Mouse (Mus musculus) limb, embryonic 10.5 days (tissue): ENCODE measurements at regions not wholly inside any gene's neighbourhood (a gene's known extent, or its start where the extent isn't known, plus 50 kb on each side); places are given as distances from the start of the nearest gene placed in this dataset.

Experiments used
- DNase-seq: peaks from one replicate; pipeline ENCODE4 v3.0.0-alpha.2; 2017; ENCODE audit warnings: low spot score
- H3K27ac ChIP-seq: fragments of 300-500 bp; sonication (generic); 2 replicates; pipeline ENCODE4 v1.5.1; 2016; ENCODE audit warnings: mild to moderate bottlenecking
- H3K27me3 ChIP-seq: fragments of 300-500 bp; sonication (generic); 2 replicates; pipeline ENCODE4 v1.6.1; 2016; ENCODE audit warnings: low read depth, mild to moderate bottlenecking; ENCODE audit not compliant: poor library complexity, severe bottlenecking
- H3K36me3 ChIP-seq: fragments of 300-500 bp; sonication (generic); 2 replicates; pipeline ENCODE4 v1.6.1; 2016; ENCODE audit warnings: mild to moderate bottlenecking, moderate library complexity
- H3K4me1 ChIP-seq: fragments of 300-500 bp; sonication (generic); 2 replicates; pipeline ENCODE4 v1.6.1; 2016
- H3K4me3 ChIP-seq: fragments of 300-500 bp; sonication (generic); 2 replicates; pipeline ENCODE4 v1.5.1; 2016; ENCODE audit warnings: mild to moderate bottlenecking, moderate library complexity
- H3K9me3 ChIP-seq: fragments of 300-500 bp; sonication (generic); replicated peaks from 2 replicates; pipeline ENCODE4 v1.6.1; 2016; ENCODE audit warnings: mild to moderate bottlenecking
- WGBS: fragments of 180-500 bp; shearing (Covaris S2); methylation state at CpG from one replicate; pipeline ENCODE4 v1.1.7; 2016; 5-methylcytosine and 5-hydroxymethylcytosine counted together

DNA sequence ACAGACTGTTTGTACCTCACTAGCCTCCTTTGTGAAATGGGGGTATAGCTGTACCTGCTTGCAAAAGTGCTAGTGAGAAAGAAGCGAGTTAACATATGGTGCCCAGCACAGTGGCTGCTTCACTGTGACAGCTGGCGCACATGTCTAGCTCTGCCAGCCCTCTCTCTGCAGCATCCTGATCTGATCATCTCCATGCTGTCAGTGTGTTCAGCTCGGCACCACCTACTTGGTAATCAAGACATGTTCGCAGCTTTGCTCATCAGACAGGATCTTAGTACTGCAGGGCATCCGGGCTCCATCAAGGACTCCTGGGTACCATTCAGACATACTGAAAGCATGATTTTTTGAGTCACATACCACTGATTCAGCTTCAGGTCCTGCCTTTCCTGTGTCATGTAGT lies 100.9 kb upstream of the Gpr139 start:
- 91% methylated on average over 5 of the region's 5 CpGs for WGBS
- H3K4me1 ChIP-seq: no peaks in the 10 kb centered on the region
- H3K27me3 ChIP-seq: no peaks in the 10 kb centered on the region
- no peaks in the 10 kb centered on the region for H3K36me3 ChIP-seq
- no peaks in the 10 kb centered on the region for H3K9me3 ChIP-seq
- no peak for DNase-seq
- H3K4me3 ChIP-seq: no peak overlapping the region
- H3K27ac ChIP-seq: no peak overlapping the region

DNA sequence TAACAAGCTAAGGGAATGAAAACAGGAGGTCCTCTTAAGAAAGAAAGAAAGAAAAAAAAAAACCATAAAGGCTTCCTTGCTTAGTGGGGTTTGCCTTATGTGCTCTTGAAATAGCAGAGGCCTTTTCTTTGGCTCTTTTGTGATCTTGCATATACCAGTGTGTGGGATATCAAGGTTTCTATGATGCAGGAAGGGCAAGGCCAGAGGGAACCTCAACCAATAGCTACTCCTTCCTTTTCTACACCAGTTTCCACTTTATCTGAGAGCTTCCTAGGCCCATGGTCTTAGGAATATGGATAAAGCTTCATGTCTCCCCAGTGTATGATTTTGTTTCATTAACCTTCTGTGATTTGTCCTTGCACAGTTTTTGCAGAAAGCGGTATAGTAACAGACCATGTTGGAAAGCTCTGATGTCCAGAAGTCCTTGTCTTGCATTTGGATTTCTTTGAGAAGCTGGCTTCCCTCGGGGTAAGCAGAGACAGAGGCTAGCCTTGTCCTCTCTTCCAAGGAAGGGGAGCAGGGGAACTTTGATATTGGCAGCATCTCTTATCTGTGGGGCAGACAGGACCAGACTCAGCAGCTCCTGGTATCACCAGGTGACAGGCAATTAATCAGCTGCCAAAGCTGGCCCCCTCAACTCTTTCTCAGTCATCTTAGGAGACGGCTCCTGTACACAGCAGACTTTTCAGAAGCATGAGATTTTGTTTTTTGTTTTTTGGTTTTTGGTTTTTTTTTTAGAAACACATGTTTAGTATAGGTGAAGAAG lies 95.7 kb upstream of the Gpr139 start:
- Histone ChIP-seq H3K4me1 (no peaks in the 10 kb centered on the region), H3K36me3 (no peaks in the 10 kb centered on the region), H3K27ac (no peak overlapping the region), H3K9me3 (no peaks in the 10 kb centered on the region), H3K4me3 (no peak overlapping the region), H3K27me3 (no peaks in the 10 kb centered on the region)
- no peak for DNase-seq
- WGBS: 52% methylated on average over 3 of the region's 3 CpGs

- H3K4me3 ChIP-seq: no peak overlapping the region
- no peak overlapping the region for H3K27ac ChIP-seq
- DNase-seq: no peak
- 90% methylated on average over 3 of the region's 3 CpGs for WGBS
- no peaks in the 10 kb centered on the region for H3K9me3 ChIP-seq
- H3K36me3 ChIP-seq: no peaks in the 10 kb centered on the region
- no peaks in the 10 kb centered on the region for H3K4me1 ChIP-seq
- H3K27me3 ChIP-seq: no peaks in the 10 kb centered on the region
These were observed 88.2 kb upstream of the Gpr139 start for GRCm38 (mm10) chr7:119272621-119273020.

DNA sequence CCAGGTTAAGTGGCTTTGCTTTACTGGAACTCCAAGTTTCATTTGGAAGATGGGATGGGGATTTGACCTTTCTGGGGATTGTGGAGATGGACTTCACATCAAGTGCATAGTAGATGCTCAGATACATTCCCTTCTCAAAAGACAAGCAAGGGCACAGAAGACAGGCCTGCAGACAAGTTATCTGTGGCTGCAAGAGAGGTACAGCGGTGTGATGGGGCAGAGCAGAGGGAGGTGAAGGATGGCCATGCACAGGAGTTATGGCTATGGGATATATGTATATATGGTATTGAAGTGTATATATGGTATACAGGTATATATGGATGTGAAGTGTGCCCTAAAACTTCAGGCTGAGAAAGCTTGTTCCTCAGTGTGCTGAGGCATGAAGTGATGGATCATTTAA lies 87.0 kb upstream of the Gpr139 start:
- H3K9me3 ChIP-seq: no peaks in the 10 kb centered on the region
- no peak overlapping the region for H3K4me3 ChIP-seq
- no peaks in the 10 kb centered on the region for H3K4me1 ChIP-seq
- DNase-seq: no peak
- H3K36me3 ChIP-seq: no peaks in the 10 kb centered on the region
- no peak overlapping the region for H3K27ac ChIP-seq
- no peaks in the 10 kb centered on the region for H3K27me3 ChIP-seq
- WGBS: 100% methylated on average over 1 of the region's 1 CpGs

DNA sequence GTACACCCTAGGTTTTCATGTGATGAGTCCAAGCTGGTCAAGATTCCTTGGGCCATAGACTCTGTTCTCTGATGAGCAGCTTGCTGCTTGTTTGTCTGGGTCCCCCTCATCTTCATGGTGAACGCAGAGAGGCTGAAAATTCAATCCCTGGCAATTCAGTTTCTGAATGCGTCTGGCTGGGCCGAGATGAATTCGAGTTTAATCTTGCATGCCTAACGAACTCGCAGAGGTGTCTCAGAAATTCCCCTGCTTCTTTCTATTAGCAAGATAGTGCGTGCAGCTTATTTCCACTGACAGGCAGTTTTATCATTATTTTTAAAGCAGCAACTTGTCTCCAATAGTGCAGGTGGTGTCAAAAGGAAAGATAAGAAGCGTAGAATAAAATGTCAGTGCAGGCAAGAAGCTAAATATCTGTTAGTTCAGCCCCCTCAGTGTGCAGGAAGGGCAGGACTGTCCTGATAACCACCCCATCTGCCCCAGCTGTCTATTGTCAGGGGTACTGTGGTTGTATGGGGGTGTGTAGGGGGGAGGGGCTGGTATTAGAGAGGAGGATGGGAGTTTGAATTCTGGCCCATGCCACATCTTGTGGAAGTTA lies 86.5 kb upstream of the Gpr139 start:
- WGBS: 86% methylated on average over 8 of the region's 8 CpGs
- H3K27ac ChIP-seq: no peak overlapping the region
- DNase-seq: no peak
- no peak overlapping the region for H3K4me3 ChIP-seq
- no peaks in the 10 kb centered on the region for H3K36me3 ChIP-seq
- no peaks in the 10 kb centered on the region for H3K9me3 ChIP-seq
- H3K27me3 ChIP-seq: no peaks in the 10 kb centered on the region
- H3K4me1 ChIP-seq: no peaks in the 10 kb centered on the region

DNA sequence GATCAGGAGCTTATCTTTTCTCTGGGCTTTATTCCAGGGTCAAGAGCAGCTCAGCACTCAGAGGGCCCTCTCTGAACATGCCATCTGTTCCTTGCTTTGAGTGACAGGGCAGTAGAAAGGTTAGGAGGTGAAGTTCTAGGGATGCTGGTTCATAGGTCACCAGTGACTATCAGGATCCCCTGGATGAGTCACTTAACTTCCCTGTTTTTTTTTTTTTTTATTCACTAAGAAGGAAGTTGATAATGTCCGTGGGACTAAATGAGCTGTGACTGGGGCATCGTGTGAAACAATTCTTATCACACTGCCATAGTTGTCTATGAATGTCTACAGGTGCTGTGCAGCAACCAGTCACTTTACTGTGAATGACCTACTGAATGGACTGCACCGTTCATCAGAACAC lies 73.8 kb upstream of the Gpr139 start:
- Histone ChIP-seq H3K27ac (no peak overlapping the region), H3K36me3 (no peaks in the 10 kb centered on the region), H3K4me3 (no peak overlapping the region), H3K27me3 (no peaks in the 10 kb centered on the region), H3K9me3 (no peaks in the 10 kb centered on the region), H3K4me1 (no peaks in the 10 kb centered on the region)
- DNase-seq: no peak
- WGBS: 88% methylated on average over 3 of the region's 3 CpGs

DNA sequence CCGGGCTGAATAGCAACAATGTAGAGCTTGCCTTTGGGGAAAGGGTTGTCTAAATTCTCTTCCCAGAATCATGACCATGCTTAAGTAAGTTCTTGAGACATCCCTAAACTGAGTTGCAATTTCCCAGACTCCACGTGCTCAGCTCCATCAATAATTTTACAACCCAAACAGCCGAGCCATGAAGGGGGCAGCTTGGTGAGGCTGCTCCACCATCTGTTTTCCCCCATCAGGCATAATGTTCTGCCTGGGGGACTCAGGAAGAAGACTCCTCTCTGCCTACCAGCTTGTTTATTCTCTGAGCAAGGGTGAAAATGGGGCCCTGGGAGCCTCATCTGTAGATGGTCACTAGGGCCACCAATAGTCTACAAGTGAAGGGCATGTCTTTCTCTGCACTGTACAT lies 72.5 kb upstream of the Gpr139 start:
- H3K36me3 ChIP-seq: no peaks in the 10 kb centered on the region
- no peak overlapping the region for H3K27ac ChIP-seq
- 89% methylated on average over 3 of the region's 3 CpGs for WGBS
- DNase-seq: no peak
- no peaks in the 10 kb centered on the region for H3K27me3 ChIP-seq
- H3K4me3 ChIP-seq: no peak overlapping the region
- H3K9me3 ChIP-seq: no peaks in the 10 kb centered on the region
- no peaks in the 10 kb centered on the region for H3K4me1 ChIP-seq

DNA sequence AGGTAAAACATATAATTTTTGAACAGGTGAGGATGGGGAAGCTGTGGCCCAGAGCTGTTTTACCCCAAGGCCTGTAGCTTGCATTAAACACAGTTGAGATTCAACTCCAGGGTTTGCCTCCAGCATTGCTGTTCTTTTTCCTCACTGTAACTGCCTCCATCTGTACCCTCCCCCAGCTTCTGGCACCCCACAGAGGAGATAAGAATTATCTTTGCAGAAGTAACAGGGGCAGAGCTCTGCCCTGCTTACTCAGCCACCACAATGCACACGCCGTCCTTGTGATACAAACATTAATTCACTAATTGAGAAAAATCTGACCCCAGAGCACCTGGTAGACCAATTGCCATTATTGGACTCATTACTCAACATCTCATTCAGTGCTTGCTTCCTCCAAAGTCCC lies 68.3 kb upstream of the Gpr139 start:
- WGBS: 89% methylated on average over 2 of the region's 2 CpGs
- DNase-seq: no peak
- H3K9me3 ChIP-seq: no peaks in the 10 kb centered on the region
- no peak overlapping the region for H3K27ac ChIP-seq
- H3K4me1 ChIP-seq: no peaks in the 10 kb centered on the region
- H3K27me3 ChIP-seq: no peaks in the 10 kb centered on the region
- no peak overlapping the region for H3K4me3 ChIP-seq
- H3K36me3 ChIP-seq: no peaks in the 10 kb centered on the region

GRCm38 (mm10) chr7:119251679-119252078 lies 67.3 kb upstream of the Gpr139 start:
- Histone ChIP-seq H3K4me1 (no peaks in the 10 kb centered on the region), H3K27ac (no peak overlapping the region), H3K27me3 (no peaks in the 10 kb centered on the region), H3K4me3 (no peak overlapping the region), H3K9me3 (no peaks in the 10 kb centered on the region), H3K36me3 (no peaks in the 10 kb centered on the region)
- DNase-seq: no peak
- WGBS: 90% methylated on average over 1 of the region's 1 CpGs

DNA sequence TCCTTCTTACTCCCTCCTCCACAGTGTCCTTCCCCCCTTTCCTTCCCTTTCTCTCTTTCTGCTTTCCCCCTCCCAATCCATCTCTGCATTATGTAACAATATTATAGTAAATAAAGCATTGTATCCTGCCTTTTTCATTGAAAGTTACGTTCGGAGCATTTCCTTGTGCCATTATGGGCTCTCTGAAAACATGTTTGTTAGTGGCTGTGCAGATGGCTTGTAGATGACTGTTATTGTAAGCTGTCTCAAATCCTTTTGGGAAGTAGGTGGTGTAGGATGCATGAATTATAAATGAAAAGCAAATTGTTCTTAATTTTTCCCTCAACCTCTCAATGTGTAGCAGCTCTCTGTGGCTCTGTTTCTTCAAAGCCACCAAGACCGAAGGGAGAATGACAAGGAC lies 66.0 kb upstream of the Gpr139 start:
- no peaks in the 10 kb centered on the region for H3K4me1 ChIP-seq
- H3K27ac ChIP-seq: no peak overlapping the region
- no peaks in the 10 kb centered on the region for H3K9me3 ChIP-seq
- H3K36me3 ChIP-seq: no peaks in the 10 kb centered on the region
- no peak overlapping the region for H3K4me3 ChIP-seq
- DNase-seq: no peak
- 93% methylated on average over 3 of the region's 3 CpGs for WGBS
- H3K27me3 ChIP-seq: no peaks in the 10 kb centered on the region

GRCm38 (mm10) chr7:119244785-119245184 lies 60.4 kb upstream of the Gpr139 start:
- WGBS: 80% methylated on average over 5 of the region's 5 CpGs
- Histone ChIP-seq H3K9me3 (no peaks in the 10 kb centered on the region), H3K27ac (no peak overlapping the region), H3K27me3 (no peaks in the 10 kb centered on the region), H3K36me3 (no peaks in the 10 kb centered on the region), H3K4me1 (no peaks in the 10 kb centered on the region), H3K4me3 (no peak overlapping the region)
- DNase-seq: no peak

DNA sequence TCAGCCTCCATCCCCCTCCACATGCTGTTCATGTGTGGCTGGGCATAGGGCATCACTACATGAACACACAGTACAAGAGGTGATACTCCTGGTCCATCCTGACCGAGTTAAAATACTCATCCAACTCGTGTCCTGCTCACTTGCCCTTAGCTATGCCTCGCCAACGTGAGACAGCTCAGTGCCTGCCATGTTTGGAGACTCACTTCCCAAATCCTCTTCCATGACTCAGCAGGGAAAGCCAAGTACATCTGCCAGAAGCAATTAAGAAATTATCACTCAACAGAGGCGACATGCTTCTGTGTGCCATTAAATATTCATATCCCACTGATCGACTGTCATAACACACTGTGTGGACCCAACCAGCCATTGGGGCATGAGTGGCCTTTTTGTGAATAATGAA lies 51.9 kb upstream of the Gpr139 start:
- Histone ChIP-seq H3K36me3 (no peaks in the 10 kb centered on the region), H3K27ac (no peak overlapping the region), H3K4me3 (no peak overlapping the region), H3K27me3 (no peaks in the 10 kb centered on the region), H3K4me1 (no peaks in the 10 kb centered on the region), H3K9me3 (no peaks in the 10 kb centered on the region)
- no peak for DNase-seq
- WGBS: 89% methylated on average over 6 of the region's 6 CpGs
